Mouse (Mus musculus) bone marrow macrophage, adult 2 months (primary cell): ENCODE results near the gene Actg1. TPM values are rescaled to one million over a fixed set of nuclear protein-coding genes. Genes with fewer than 3 reads are reported as not detected.
"Not testable (repeated sequence)": the region's sequence is repeated elsewhere in the genome, so short reads cannot be mapped to it uniquely, and the experiment has no call there.

ENCODE experiments used
- H3K27ac ChIP-seq: 2 replicates; pipeline ENCODE4 v1.5.1; 2012; ENCODE audit warnings: low read depth, low read length; ENCODE audit not compliant: insufficient read depth
- H3K4me1 ChIP-seq: 2 replicates; pipeline ENCODE4 v1.6.1; 2012; ENCODE audit warnings: low read length; ENCODE audit not compliant: control insufficient read depth, insufficient read depth
- H3K4me3 ChIP-seq: 2 replicates; pipeline ENCODE4 v1.5.1; 2012; ENCODE audit warnings: mild to moderate bottlenecking, low read length, moderate library complexity; ENCODE audit not compliant: insufficient read depth
- CTCF ChIP-seq: IDR thresholded peaks from 2 replicates; pipeline ENCODE4 v1.5.1; 2012; ENCODE audit warnings: low read depth, mild to moderate bottlenecking, low read length, moderate library complexity
- POLR2A ChIP-seq: IDR thresholded peaks from 2 replicates; pipeline ENCODE4 v1.6.1; 2012; ENCODE audit warnings: mild to moderate bottlenecking, low read depth, low read length, borderline replicate concordance
- polyA plus RNA-seq: library from polyadenylated mRNA; stranded (reverse); fragments of >200 nt; gene quantifications from 2 replicates; pipeline ENCODE4 v1.2.4, GENCODE M21; 2012; ENCODE audit not compliant: missing spikeins, insufficient read depth, insufficient read length

Gene Actg1
- polyA plus RNA-seq, 1 experiment, result 2,131 TPM

DNA sequence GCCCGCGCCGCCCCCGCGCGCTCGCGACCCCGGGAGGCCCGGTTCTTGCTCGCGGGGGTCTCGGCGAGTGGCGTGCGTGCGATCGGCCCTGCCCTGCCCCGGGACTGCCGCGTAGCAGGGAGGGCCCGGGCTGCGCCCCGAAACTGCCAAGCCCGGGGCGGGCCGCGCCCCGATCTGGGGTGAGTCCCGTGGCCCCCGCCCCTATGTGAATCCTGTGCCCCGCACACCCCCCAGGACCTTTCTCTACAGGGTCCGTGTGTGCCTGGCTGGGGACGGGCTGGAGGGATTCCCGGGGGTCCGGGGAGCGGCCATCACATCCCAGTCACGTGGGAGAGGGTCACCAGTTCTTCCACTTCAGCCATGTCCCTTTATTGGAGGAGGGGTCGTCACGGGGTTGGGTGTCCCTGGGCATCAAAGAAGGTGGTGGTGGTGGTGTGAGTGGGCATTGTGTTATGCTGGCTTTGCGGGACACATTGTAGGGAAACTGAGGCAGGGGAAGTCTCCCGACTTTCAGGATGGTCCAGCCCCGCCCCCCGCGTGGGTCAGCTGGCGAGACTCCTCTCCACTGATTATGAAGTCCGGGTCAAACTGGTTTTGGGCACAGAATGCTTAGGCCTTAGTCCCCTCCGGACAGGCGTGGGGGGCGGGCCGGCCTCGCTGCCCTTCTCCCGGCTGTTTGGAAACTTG, 485 bp upstream of the Actg1 start:
- Histone ChIP-seq H3K27ac (peak overlapping the region; percentile 88), H3K4me1 (peaks cover 29% of the 10 kb centered on the region), H3K4me3 (peak overlapping the region; percentile 73)
- no peak for TF ChIP-seq CTCF
- TF ChIP-seq POLR2A, result no peak

DNA sequence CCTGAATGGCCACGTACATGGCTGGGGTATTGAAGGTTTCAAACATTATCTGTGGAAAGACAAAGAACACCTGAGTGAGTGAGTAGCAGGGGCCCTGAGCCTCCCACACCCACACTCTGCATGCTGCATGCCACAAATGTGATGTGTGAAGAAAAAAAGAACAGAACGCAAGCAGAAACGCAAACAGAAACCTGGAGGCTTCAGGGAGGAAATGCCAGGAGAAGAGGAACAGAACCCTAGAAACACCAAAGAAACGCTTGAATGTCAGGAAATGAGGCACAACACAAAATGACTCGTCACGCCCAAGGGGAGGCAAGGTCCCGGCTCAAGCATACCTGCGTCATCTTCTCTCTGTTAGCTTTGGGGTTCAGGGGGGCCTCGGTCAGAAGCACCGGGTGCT, 1.0 kb downstream of the Actg1 start:
- H3K27ac ChIP-seq, result peak overlapping the region; percentile 87; the same call in 1 of the 2 replicates

DNA sequence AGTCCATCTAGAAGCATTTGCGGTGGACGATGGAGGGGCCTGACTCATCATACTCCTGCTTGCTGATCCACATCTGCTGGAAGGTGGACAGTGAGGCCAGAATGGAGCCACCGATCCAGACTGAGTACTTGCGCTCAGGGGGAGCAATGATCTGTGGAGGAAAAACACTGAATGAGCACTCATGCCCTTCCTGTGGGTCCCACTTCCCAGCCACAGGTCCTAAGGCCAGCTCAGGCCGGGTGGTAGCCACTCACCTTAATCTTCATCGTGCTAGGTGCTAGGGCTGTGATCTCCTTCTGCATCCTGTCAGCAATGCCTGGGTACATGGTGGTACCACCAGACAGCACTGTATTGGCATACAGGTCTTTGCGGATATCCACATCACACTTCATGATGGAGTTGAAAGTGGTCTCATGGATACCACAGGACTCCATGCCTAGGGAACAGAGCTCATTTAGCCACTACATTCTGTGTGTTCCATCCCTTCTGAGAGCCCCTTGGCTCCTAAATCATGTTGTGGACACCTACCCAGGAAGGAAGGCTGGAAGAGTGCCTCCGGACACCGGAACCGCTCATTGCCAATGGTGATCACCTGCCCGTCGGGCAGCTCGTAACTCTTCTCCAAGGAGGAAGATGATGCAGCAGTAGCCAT, 1.8 kb downstream of the Actg1 start:
- not testable (repeated sequence) for H3K27ac ChIP-seq, H3K4me1 ChIP-seq
- peak overlapping the region; percentile 63 for H3K4me3 ChIP-seq

More for the DNA sequence above, 1.0 kb downstream of the Actg1 start:
- TF ChIP-seq CTCF (no peak), POLR2A (no peak)
- peak overlapping the region; percentile 91 for H3K4me3 ChIP-seq
- peaks cover 17% of the 10 kb centered on the region for H3K4me1 ChIP-seq

DNA sequence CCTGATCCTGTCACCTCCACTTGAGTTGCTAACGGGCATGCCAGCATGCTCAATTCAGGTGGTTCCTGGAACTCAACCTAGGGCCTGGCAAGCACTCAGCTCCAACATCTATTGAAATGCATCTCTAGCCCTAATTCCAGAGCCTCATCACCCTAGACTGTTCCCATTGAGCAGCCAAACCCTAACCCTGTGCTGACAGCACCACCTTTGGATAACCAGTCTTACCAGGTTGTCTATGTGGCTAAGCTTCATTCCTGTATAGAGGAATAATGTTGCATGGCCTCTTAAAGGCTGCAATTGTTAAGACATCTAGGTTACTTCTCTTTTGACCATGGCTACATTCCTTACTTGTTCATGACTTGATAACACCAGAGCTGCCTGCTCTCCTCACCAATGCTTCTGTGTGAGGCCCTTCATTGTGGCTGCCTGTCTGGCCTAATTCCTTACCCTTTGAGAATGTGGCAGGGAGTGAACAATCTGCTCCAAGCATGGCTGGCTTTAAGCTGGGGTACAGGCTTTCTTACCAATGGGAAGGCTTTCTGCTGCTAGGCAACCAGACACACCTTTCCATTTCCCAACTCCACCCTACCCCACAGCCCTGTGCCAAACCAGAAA, 3.2 kb downstream of the Actg1 start:
- Histone ChIP-seq H3K4me3 (peak overlapping the region; percentile 19; the same call in 1 of the 2 replicates), H3K27ac (no peak overlapping the region), H3K4me1 (no peaks in the 10 kb centered on the region)
- TF ChIP-seq POLR2A (no peak), CTCF (no peak)

DNA sequence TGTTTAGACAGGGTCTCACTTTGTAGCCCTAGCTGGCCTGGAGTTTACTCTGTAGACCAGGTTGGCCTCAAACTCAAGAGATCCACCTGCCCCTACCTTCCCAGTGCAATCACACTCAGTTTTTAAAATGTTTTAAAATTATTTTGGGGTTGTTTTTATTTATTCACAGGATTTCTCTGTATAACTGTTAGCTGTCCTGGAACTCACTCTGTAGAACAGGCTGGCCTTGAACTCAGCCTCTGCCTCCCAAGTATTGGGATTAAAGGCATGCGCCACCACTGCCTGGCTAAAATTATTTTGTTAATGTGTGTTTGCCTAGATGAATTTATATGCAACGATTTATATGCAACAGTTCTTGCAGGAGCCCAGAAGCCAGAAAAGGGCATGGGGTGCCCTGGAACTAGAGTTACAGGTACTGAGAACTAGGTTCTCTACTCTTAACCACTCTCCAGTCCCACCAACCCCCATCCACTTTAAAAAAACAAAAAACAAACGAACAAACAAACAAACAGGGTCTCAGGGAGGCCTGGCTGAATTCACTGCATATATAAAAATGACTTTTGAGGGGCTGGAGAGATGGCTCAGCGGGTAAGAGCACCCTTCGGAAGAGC, 3.9 kb downstream of the Actg1 start:
- H3K4me1 ChIP-seq, result no peaks in the 10 kb centered on the region
- no peak for TF ChIP-seq POLR2A
- TF ChIP-seq CTCF, result no peak
- no peak overlapping the region for H3K4me3 ChIP-seq
- no peak overlapping the region for H3K27ac ChIP-seq

DNA sequence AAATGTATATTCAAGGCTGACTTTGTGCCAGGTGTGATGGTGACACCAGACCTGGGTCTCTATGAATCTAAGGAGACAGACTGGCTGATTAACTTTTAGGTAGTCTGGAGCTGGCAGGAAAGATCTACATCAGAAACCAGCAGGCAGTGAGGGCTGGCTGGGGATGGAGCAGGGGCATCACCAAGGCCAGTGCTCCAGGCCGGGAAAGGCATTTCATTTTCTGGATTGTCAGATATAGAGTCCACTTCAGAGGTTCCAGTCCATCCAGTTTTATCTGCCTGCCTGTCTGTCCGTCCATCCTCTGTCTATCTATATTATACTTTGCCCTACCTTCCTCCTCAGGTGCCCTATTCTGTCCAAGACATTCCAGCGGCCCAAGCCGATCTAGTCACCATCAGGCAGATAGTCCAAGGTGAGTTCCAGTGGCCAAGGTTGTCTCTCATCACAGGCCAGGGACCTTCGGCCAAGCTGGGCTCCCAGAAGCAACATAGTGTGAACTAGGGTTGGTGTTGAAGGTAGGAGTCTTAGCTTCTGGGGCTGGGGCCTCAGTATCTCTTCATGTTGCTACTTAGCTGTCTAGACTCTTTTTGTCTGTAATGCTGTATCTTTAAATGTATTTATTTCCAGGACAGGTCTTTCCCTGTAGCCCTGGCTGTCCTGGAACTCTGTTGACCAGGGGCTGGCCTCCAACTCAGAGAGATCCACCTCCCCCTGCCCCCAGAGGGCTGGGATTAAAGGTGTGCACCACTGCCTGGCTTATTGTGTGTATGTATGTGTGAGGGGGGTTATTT, 4.6 kb downstream of the Actg1 start:
- no peaks in the 10 kb centered on the region for H3K4me1 ChIP-seq
- H3K4me3 ChIP-seq, result no peak overlapping the region
- no peak for TF ChIP-seq CTCF
- H3K27ac ChIP-seq, result no peak overlapping the region

DNA sequence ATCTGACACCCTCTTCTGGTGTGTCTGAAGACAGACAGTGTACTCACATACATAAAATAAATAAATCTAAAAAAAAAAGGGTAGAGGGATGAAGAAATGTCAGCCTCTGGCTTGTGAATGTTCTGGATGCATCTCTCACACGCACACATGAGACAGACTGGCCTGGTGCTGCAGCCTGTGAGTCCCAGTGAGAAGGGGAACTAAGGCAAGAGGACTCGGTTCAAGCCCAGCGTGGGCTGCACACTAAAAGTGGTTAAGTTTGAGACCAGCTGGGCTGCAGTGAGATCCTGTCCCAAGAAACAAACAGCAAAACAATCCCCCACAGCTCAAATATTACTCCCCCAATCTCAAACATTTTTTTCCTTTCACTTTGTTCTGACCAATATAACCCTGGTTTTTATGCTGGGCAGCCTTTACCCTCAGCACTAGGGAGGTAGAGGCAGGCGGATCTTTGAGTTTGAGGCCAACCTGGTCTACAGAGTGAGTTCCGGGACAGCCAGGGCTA, 5.6 kb downstream of the Actg1 start:
- TF ChIP-seq CTCF (no peak), POLR2A (no peak)
- H3K4me1 ChIP-seq, result no peaks in the 10 kb centered on the region

DNA sequence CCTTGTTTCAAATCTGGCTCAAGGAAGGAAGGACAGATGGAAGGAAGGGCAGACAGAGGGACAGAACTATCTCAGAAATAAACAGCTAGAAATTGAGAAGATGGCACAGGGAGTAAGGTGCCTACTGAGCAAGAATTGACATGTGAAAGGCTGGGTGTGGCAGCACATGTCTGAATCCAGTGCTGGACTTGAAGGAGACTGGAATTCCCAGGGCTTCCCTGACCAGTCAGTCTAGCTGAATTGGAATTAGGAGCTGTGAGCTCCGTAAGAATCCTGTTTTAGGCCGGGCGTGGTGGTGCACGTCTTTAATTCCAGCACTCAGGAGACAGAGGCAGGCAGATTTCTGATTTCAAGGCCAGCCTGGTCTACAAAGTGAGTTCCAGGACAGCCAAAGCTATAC, 6.7 kb downstream of the Actg1 start:
- H3K4me1 ChIP-seq, result no peaks in the 10 kb centered on the region
- no peak overlapping the region for H3K27ac ChIP-seq
- H3K4me3 ChIP-seq, result no peak overlapping the region
- TF ChIP-seq POLR2A (no peak), CTCF (no peak)

More for the DNA sequence above, 5.6 kb downstream of the Actg1 start:
- Histone ChIP-seq H3K27ac (no peak overlapping the region), H3K4me3 (no peak overlapping the region)

DNA sequence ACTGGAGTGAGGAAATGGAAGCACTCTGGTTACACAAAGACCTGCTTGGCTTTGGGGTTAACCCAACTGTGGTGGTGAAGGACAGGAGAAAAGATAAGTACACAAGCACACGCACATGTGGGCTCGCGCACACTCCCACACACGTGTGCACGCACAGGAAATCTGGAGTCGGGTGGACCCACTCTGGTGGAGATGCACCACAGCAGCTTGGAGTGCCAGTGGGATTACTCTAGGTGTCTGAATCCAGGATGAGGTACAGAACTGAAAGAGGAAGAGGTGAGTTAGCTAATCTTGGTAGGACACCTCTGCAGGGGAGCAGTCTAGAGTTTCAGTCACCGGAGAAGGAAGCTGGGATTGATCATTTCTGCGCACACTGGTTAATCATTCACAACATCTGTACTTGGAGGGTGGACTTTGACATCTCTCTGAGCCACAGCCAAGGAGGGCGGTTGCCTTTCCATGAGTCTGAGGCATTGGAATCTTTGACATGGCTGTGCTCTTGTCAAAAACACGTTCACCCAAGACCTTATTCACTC, 8.3 kb downstream of the Actg1 start:
- Histone ChIP-seq H3K4me3 (no peak overlapping the region), H3K27ac (no peak overlapping the region), H3K4me1 (no peaks in the 10 kb centered on the region)
- TF ChIP-seq CTCF (no peak), POLR2A (no peak)
